Mouse (Mus musculus) yolk sac, embryonic 10.5 days (tissue): ENCODE measurements at regions not wholly inside any gene's neighbourhood (a gene's known extent, or its start where the extent isn't known, plus 50 kb on each side); places are given as distances from the start of the nearest gene placed in this dataset.

ENCODE experiments used
- DNase-seq: peaks from one replicate; pipeline ENCODE4 v3.0.0-alpha.2; 2017; ENCODE audit warnings: low spot score

- no peak for DNase-seq
Measured at GRCm38 (mm10) chr6:81733527-81733926, 189.9 kb upstream of the Gcfc2 start.

- no peak for DNase-seq
Measured at GRCm38 (mm10) chr6:81738466-81738865, 185.0 kb upstream of the Gcfc2 start.

GRCm38 (mm10) chr6:81749681-81750080, 173.8 kb upstream of the Gcfc2 start:
- DNase-seq: peak; percentile 8

GRCm38 (mm10) chr6:81751631-81752030, 171.8 kb upstream of the Gcfc2 start:
- no peak for DNase-seq

GRCm38 (mm10) chr6:81756242-81756641, 167.2 kb upstream of the Gcfc2 start:
- DNase-seq: no peak

- DNase-seq: no peak
Measured at GRCm38 (mm10) chr6:81758876-81759275, 164.6 kb upstream of the Gcfc2 start.

GRCm38 (mm10) chr6:81760181-81760580, 163.3 kb upstream of the Gcfc2 start:
- DNase-seq: no peak

GRCm38 (mm10) chr6:81765831-81766230, 157.6 kb upstream of the Gcfc2 start:
- DNase-seq: no peak

- DNase-seq: no peak
Measured at GRCm38 (mm10) chr6:81766800-81767199, 156.7 kb upstream of the Gcfc2 start.

GRCm38 (mm10) chr6:81768669-81769537, 154.6 kb upstream of the Gcfc2 start:
- no peak for DNase-seq

- DNase-seq: no peak
Measured at GRCm38 (mm10) chr6:81770301-81770700, 153.2 kb upstream of the Gcfc2 start.

GRCm38 (mm10) chr6:81771862-81772261, 151.6 kb upstream of the Gcfc2 start:
- DNase-seq: no peak

- no peak for DNase-seq
Measured at GRCm38 (mm10) chr6:81782131-81782530, 141.3 kb upstream of the Gcfc2 start.

GRCm38 (mm10) chr6:81782815-81783435, 140.5 kb upstream of the Gcfc2 start:
- DNase-seq: no peak

GRCm38 (mm10) chr6:81795281-81795680, 128.2 kb upstream of the Gcfc2 start:
- no peak for DNase-seq

- DNase-seq: no peak
Measured at GRCm38 (mm10) chr6:81800822-81801221, 122.6 kb upstream of the Gcfc2 start.

GRCm38 (mm10) chr6:81801804-81802203, 121.7 kb upstream of the Gcfc2 start:
- no peak for DNase-seq

- no peak for DNase-seq
Measured at GRCm38 (mm10) chr6:81805942-81806341, 117.5 kb upstream of the Gcfc2 start.

- DNase-seq: no peak
Measured at GRCm38 (mm10) chr6:81808712-81809111, 114.8 kb upstream of the Gcfc2 start.

GRCm38 (mm10) chr6:81815248-81815961, 108.1 kb upstream of the Gcfc2 start:
- peak; percentile 19 for DNase-seq

- no peak for DNase-seq
Measured at GRCm38 (mm10) chr6:81815962-81816338, 107.5 kb upstream of the Gcfc2 start.

- peak; percentile 6 for DNase-seq
Measured at GRCm38 (mm10) chr6:81817050-81817827, 106.2 kb upstream of the Gcfc2 start.
